Mouse (Mus musculus) small intestine, adult 2 months (tissue): ENCODE measurements at regions not wholly inside any gene's neighbourhood (a gene's known extent, or its start where the extent isn't known, plus 50 kb on each side); places are given as distances from the start of the nearest gene placed in this dataset.

Experiments used
- CTCF ChIP-seq: fragments of 200-500 bp; IDR thresholded peaks from 2 replicates; pipeline ENCODE4 v1.5.1; 2012; ENCODE audit warnings: low read depth, mild to moderate bottlenecking, control low read depth, inconsistent platforms, low read length, moderate library complexity, mixed read lengths; ENCODE audit not compliant: insufficient replicate concordance, insufficient read length; ENCODE audit errors: extremely low read depth
- POLR2A ChIP-seq: fragments of 200-500 bp; IDR thresholded peaks from 2 replicates; pipeline ENCODE4 v1.6.1; 2012; ENCODE audit warnings: low read depth, mild to moderate bottlenecking, control low read depth, inconsistent platforms, low read length, moderate library complexity

DNA sequence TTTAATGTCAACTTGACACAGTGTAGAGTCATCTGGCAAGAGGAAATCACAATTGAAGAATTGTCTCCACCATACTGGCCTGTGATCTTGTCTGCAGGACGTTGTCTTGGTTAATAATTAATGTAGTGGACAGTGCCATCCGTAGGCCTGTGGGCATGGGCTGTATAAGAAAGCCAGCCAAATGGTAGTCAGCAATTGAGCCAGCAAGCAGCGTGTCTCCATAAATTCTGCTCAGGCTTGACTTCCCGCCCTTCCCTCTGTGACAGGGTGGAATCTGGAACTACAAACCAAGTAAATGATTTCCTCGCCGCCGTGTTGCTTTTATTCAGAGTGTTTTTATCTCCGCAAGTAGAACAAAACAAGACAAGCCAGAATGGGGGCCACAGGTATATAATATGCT, 184.5 kb upstream of the Plekha5 start:
- TF ChIP-seq CTCF = no peak
- TF ChIP-seq POLR2A = no peak
